Mouse (Mus musculus) olfactory bulb, adult 2 months (tissue): ENCODE measurements around the gene Arhgap10. TPM values are rescaled to one million over a fixed set of nuclear protein-coding genes. Genes with fewer than 3 reads are reported as not detected.

Source experiments
- H3K27ac ChIP-seq: fragments of 200-500 bp; 2 replicates; pipeline ENCODE4 v1.5.1; 2012; ENCODE audit warnings: low read depth, low read length; ENCODE audit not compliant: insufficient read depth
- H3K4me1 ChIP-seq: fragments of 200-500 bp; 2 replicates; pipeline ENCODE4 v1.6.1; 2012; ENCODE audit warnings: low read length; ENCODE audit not compliant: control insufficient read depth, insufficient read depth
- H3K4me3 ChIP-seq: fragments of 200-500 bp; 2 replicates; pipeline ENCODE4 v1.5.1; 2012; ENCODE audit warnings: mild to moderate bottlenecking, low read depth, low read length, moderate library complexity; ENCODE audit not compliant: insufficient read depth
- CTCF ChIP-seq: fragments of 200-500 bp; IDR thresholded peaks from 2 replicates; pipeline ENCODE4 v1.5.1; 2012; ENCODE audit warnings: low read depth, mild to moderate bottlenecking, low read length, moderate library complexity; ENCODE audit not compliant: insufficient read depth
- POLR2A ChIP-seq: fragments of 200-500 bp; IDR thresholded peaks from 2 replicates; pipeline ENCODE4 v1.6.1; 2012; ENCODE audit warnings: mild to moderate bottlenecking, low read depth, low read length, moderate library complexity; ENCODE audit not compliant: insufficient read depth
- WGBS: fragments of 180-500 bp; shearing (Covaris S2); methylation state at CpG from one replicate; pipeline ENCODE4 v1.1.7; 2018; 5-methylcytosine and 5-hydroxymethylcytosine counted together
- polyA plus RNA-seq: library from polyadenylated mRNA; stranded (reverse); fragments of >200 nt; gene quantifications from 2 replicates; pipeline ENCODE4 v1.2.4, GENCODE M21; 2012; ENCODE audit warnings: low replicate concordance; ENCODE audit not compliant: missing spikeins, insufficient read depth, insufficient read length

The Arhgap10 gene
- polyA plus RNA-seq, 1 experiment = not detected

- 56% methylated on average over 3 of the region's 3 CpGs for WGBS
Observed at GRCm38 (mm10) chr8:77213893-77214464, 303.8 kb downstream of the Arhgap10 start.

GRCm38 (mm10) chr8:77209297-77209696, 308.5 kb downstream of the Arhgap10 start:
- 91% methylated on average over 3 of the region's 3 CpGs for WGBS
- TF ChIP-seq CTCF = no peak
- TF ChIP-seq POLR2A = no peak
- H3K27ac ChIP-seq = no peak overlapping the region
- no peak overlapping the region for H3K4me3 ChIP-seq
- peaks cover 10% of the 10 kb centered on the region; the same call in 1 of the 2 replicates for H3K4me1 ChIP-seq

More at GRCm38 (mm10) chr8:77213893-77214464, 303.8 kb downstream of the Arhgap10 start:
- TF ChIP-seq POLR2A = no peak
- TF ChIP-seq CTCF = no peak
- no peak overlapping the region for H3K4me3 ChIP-seq
- H3K27ac ChIP-seq = no peak overlapping the region
- peaks cover 12% of the 10 kb centered on the region; the same call in 1 of the 2 replicates for H3K4me1 ChIP-seq

Other genes starting within 250 kb of the Arhgap10 start
- gene Prmt9, start 31.4 kb upstream of the Arhgap10 start, polyA plus RNA-seq = not detected in 2 replicates
- not detected in 2 replicates for gene Tmem184c, start 92.7 kb upstream of the Arhgap10 start, polyA plus RNA-seq
- gene Ednra, start 206.5 kb upstream of the Arhgap10 start, polyA plus RNA-seq = not detected in 2 replicates